Mouse (Mus musculus) heart, embryonic 13.5 days (tissue): ENCODE data around the gene Sipa1l2. TPM values are rescaled to one million over a fixed set of nuclear protein-coding genes. Genes with fewer than 3 reads are reported as not detected.

ENCODE experiments used
- ATAC-seq: fragments of 200-750 bp; cut with Nextera tagmentation; 2 replicates; pipeline ENCODE4 v1.8.0; 2017; ENCODE audit warnings: moderate TSS enrichment; ENCODE audit not compliant: insufficient number of reproducible peaks, low FRiP score, low TSS enrichment; ENCODE audit errors: extremely low read depth
- H3K27ac ChIP-seq: fragments of 300-500 bp; sonication (generic); replicated peaks from 2 replicates; pipeline ENCODE4 v1.5.1; 2015; ENCODE audit warnings: moderate library complexity, mild to moderate bottlenecking, inconsistent platforms
- H3K27me3 ChIP-seq: fragments of 300-500 bp; sonication (generic); replicated peaks from 2 replicates; pipeline ENCODE4 v1.6.1; 2015; ENCODE audit warnings: mild to moderate bottlenecking, inconsistent platforms
- H3K36me3 ChIP-seq: fragments of 300-500 bp; sonication (generic); 2 replicates; pipeline ENCODE4 v1.6.1; 2015; ENCODE audit warnings: mild to moderate bottlenecking, inconsistent platforms
- H3K4me1 ChIP-seq: fragments of 300-500 bp; sonication (generic); 2 replicates; pipeline ENCODE4 v1.6.1; 2015; ENCODE audit warnings: inconsistent platforms
- H3K4me2 ChIP-seq: fragments of 300-500 bp; sonication (generic); 2 replicates; pipeline ENCODE4 v1.6.1; 2015; ENCODE audit warnings: inconsistent platforms, mild to moderate bottlenecking, moderate library complexity
- H3K4me3 ChIP-seq: fragments of 300-500 bp; sonication (generic); 2 replicates; pipeline ENCODE4 v1.5.1; 2015; ENCODE audit warnings: moderate library complexity, mild to moderate bottlenecking, inconsistent platforms
- H3K9ac ChIP-seq: fragments of 300-500 bp; sonication (generic); 2 replicates; pipeline ENCODE4 v1.6.1; 2015; ENCODE audit warnings: inconsistent platforms, mild to moderate bottlenecking, moderate library complexity
- H3K9me3 ChIP-seq: fragments of 300-500 bp; sonication (generic); 2 replicates; pipeline ENCODE4 v1.6.1; 2016; ENCODE audit warnings: inconsistent platforms
- WGBS: fragments of 180-500 bp; shearing (Covaris S2); methylation state at CpG from one replicate; pipeline ENCODE4 v1.1.7; 2015; ENCODE audit warnings: mixed read lengths; 5-methylcytosine and 5-hydroxymethylcytosine counted together
- polyA plus RNA-seq: library from polyadenylated mRNA; unstranded; fragments of >200 nt; fragmentation: Nextera tagmentation; extraction: Ambion mirVana; gene quantifications from 2 replicates; pipeline ENCODE4 v1.2.1, GENCODE M21; 2015

Sipa1l2 gene
- polyA plus RNA-seq, 1 experiment from 2014 or later, result 19.7 TPM

- Histone ChIP-seq H3K9ac (peak overlapping the region; percentile 50; the same call in 1 of the 2 replicates), H3K27me3 (no peaks in the 10 kb centered on the region), H3K4me2 (no peak overlapping the region), H3K4me3 (no peak overlapping the region), H3K9me3 (no peaks in the 10 kb centered on the region), H3K27ac (0 out of 2 replicates have a peak overlapping the region, but pooled peaks have one; percentile 48), H3K4me1 (peaks cover 74% of the 10 kb centered on the region), H3K36me3 (peaks cover 44% of the 10 kb centered on the region)
- WGBS, result 39% methylated on average over 11 of the region's 11 CpGs
- no peak for ATAC-seq
These were observed 77.2 kb downstream of the Sipa1l2 start for GRCm38 (mm10) chr8:125492416-125492815.

GRCm38 (mm10) chr8:125488747-125489146, 80.9 kb downstream of the Sipa1l2 start:
- Histone ChIP-seq H3K9ac (peak overlapping the region; percentile 48), H3K4me3 (no peak overlapping the region), H3K27ac (peak overlapping the region; percentile 46), H3K9me3 (no peaks in the 10 kb centered on the region), H3K36me3 (peaks cover 68% of the 10 kb centered on the region), H3K4me2 (no peak overlapping the region), H3K27me3 (no peaks in the 10 kb centered on the region), H3K4me1 (peaks cover 59% of the 10 kb centered on the region)
- ATAC-seq, result no peak
- 35% methylated on average over 1 of the region's 1 CpGs for WGBS

GRCm38 (mm10) chr8:125485715-125486114, 83.9 kb downstream of the Sipa1l2 start:
- Histone ChIP-seq H3K27me3 (no peaks in the 10 kb centered on the region), H3K9me3 (no peaks in the 10 kb centered on the region), H3K4me1 (peaks cover 54% of the 10 kb centered on the region), H3K4me3 (no peak overlapping the region), H3K9ac (no peak overlapping the region), H3K27ac (no peak overlapping the region), H3K4me2 (no peak overlapping the region), H3K36me3 (peaks cover 65% of the 10 kb centered on the region)
- ATAC-seq, result no peak
- WGBS, result 83% methylated on average over 3 of the region's 3 CpGs

GRCm38 (mm10) chr8:125484530-125485196, 84.9 kb downstream of the Sipa1l2 start:
- Histone ChIP-seq H3K9me3 (no peaks in the 10 kb centered on the region), H3K36me3 (peaks cover 66% of the 10 kb centered on the region), H3K9ac (peak overlapping the region; percentile 15; the same call in 1 of the 2 replicates), H3K27ac (peak overlapping the region; percentile 68), H3K4me1 (peaks cover 52% of the 10 kb centered on the region), H3K27me3 (no peaks in the 10 kb centered on the region), H3K4me2 (0 out of 2 replicates have a peak overlapping the region, but pooled peaks have one; percentile 2), H3K4me3 (no peak overlapping the region)
- WGBS, result 59% methylated on average over 7 of the region's 7 CpGs
- ATAC-seq, result no peak

- Histone ChIP-seq H3K4me1 (peaks cover 36% of the 10 kb centered on the region), H3K27me3 (no peaks in the 10 kb centered on the region), H3K9ac (no peak overlapping the region), H3K36me3 (peaks cover 71% of the 10 kb centered on the region), H3K4me2 (no peak overlapping the region), H3K9me3 (no peaks in the 10 kb centered on the region), H3K27ac (no peak overlapping the region), H3K4me3 (no peak overlapping the region)
- ATAC-seq, result no peak
- 71% methylated on average over 5 of the region's 5 CpGs for WGBS
These were observed 87.0 kb downstream of the Sipa1l2 start for GRCm38 (mm10) chr8:125482491-125483096.

GRCm38 (mm10) chr8:125474876-125475275, 94.7 kb downstream of the Sipa1l2 start:
- Histone ChIP-seq H3K9me3 (no peaks in the 10 kb centered on the region), H3K4me2 (no peak overlapping the region), H3K9ac (no peak overlapping the region), H3K27ac (peak overlapping the region; percentile 4; the same call in 1 of the 2 replicates), H3K4me1 (peaks cover 11% of the 10 kb centered on the region; the same call in 1 of the 2 replicates), H3K27me3 (no peaks in the 10 kb centered on the region), H3K36me3 (peaks cover 83% of the 10 kb centered on the region), H3K4me3 (no peak overlapping the region)
- WGBS, result 78% methylated on average over 12 of the region's 12 CpGs
- ATAC-seq, result no peak

- WGBS, result 85% methylated on average over 9 of the region's 9 CpGs
- H3K4me3 ChIP-seq, result no peak overlapping the region
These were observed 98.2 kb downstream of the Sipa1l2 start for GRCm38 (mm10) chr8:125471374-125471773.

GRCm38 (mm10) chr8:125465156-125465821, 104.3 kb downstream of the Sipa1l2 start:
- Histone ChIP-seq H3K27ac (no peak overlapping the region), H3K9ac (no peak overlapping the region), H3K4me1 (peaks cover 27% of the 10 kb centered on the region), H3K9me3 (no peaks in the 10 kb centered on the region), H3K4me2 (no peak overlapping the region), H3K4me3 (no peak overlapping the region), H3K36me3 (peaks cover 66% of the 10 kb centered on the region), H3K27me3 (no peaks in the 10 kb centered on the region)
- WGBS, result 69% methylated on average over 6 of the region's 6 CpGs
- no peak for ATAC-seq

More at GRCm38 (mm10) chr8:125471374-125471773, 98.2 kb downstream of the Sipa1l2 start:
- Histone ChIP-seq H3K4me2 (no peak overlapping the region), H3K9ac (no peak overlapping the region), H3K27me3 (no peaks in the 10 kb centered on the region), H3K27ac (no peak overlapping the region), H3K4me1 (peaks cover 11% of the 10 kb centered on the region; the same call in 1 of the 2 replicates), H3K36me3 (peaks cover 88% of the 10 kb centered on the region), H3K9me3 (no peaks in the 10 kb centered on the region)
- no peak for ATAC-seq

- peak overlapping the region; percentile 66; the same call in 1 of the 2 replicates for H3K27ac ChIP-seq
- peaks cover 34% of the 10 kb centered on the region for H3K4me1 ChIP-seq
- H3K9me3 ChIP-seq, result no peaks in the 10 kb centered on the region
- WGBS, result 76% methylated on average over 7 of the region's 7 CpGs
- H3K36me3 ChIP-seq, result peaks cover 46% of the 10 kb centered on the region
- H3K4me2 ChIP-seq, result no peak overlapping the region
- H3K9ac ChIP-seq, result no peak overlapping the region
- ATAC-seq, result no peak
- H3K4me3 ChIP-seq, result no peak overlapping the region
- no peaks in the 10 kb centered on the region for H3K27me3 ChIP-seq
These were observed 106.7 kb downstream of the Sipa1l2 start for GRCm38 (mm10) chr8:125462901-125463300.

- no peak for ATAC-seq
- Histone ChIP-seq H3K9me3 (no peaks in the 10 kb centered on the region), H3K4me1 (peaks cover 34% of the 10 kb centered on the region), H3K27ac (peak overlapping the region; percentile 66), H3K9ac (0 out of 2 replicates have a peak overlapping the region, but pooled peaks have one; percentile 21), H3K4me2 (no peak overlapping the region), H3K27me3 (no peaks in the 10 kb centered on the region), H3K4me3 (no peak overlapping the region), H3K36me3 (peaks cover 45% of the 10 kb centered on the region)
- WGBS, result 80% methylated on average over 1 of the region's 1 CpGs
These were observed 108.1 kb downstream of the Sipa1l2 start for GRCm38 (mm10) chr8:125461504-125461903.

GRCm38 (mm10) chr8:125460602-125461001, 109.0 kb downstream of the Sipa1l2 start:
- no peak for ATAC-seq
- 20% methylated on average over 6 of the region's 6 CpGs for WGBS
- Histone ChIP-seq H3K27me3 (no peaks in the 10 kb centered on the region), H3K27ac (peak overlapping the region; percentile 66), H3K4me2 (no peak overlapping the region), H3K9ac (peak overlapping the region; percentile 24; the same call in 1 of the 2 replicates), H3K9me3 (no peaks in the 10 kb centered on the region), H3K36me3 (peaks cover 42% of the 10 kb centered on the region), H3K4me3 (no peak overlapping the region), H3K4me1 (peaks cover 34% of the 10 kb centered on the region)
